Mouse (Mus musculus) T-helper 2 cell (primary cell): Measurements from ENCODE around the gene Serpinf2.
"Not testable (repeated sequence)": the region's sequence is repeated elsewhere in the genome, so short reads cannot be mapped to it uniquely, and the experiment has no call there.

ENCODE experiments used
- in situ Hi-C: fragments of 300-600 bp; cut with MboI, MseI; formaldehyde crosslinking; loops from one replicate; pipeline ENCODE4 v1.15.1; 2025; ENCODE audit warnings: high pct_unique_total_duplicates

The Serpinf2 gene

GRCm38 (mm10) chr11:75395611-75396010 lies 43.8 kb downstream of the Serpinf2 start:
- in situ Hi-C loops, result no loop called here

- in situ Hi-C loops, result not testable (repeated sequence)
These were observed 55.9 kb downstream of the Serpinf2 start for GRCm38 (mm10) chr11:75383529-75383928.
